Mouse (Mus musculus) macrophage (primary cell): Measurements from ENCODE around the gene Arhgap40. TPM values are rescaled to one million over a fixed set of nuclear protein-coding genes. Genes with fewer than 3 reads are reported as not detected.

ENCODE experiments used
- H3K27ac ChIP-seq: fragments of 350-480 bp; formaldehyde crosslinking; 2 replicates; pipeline ENCODE4 v1.9.0; 2021
- H3K36me3 ChIP-seq: fragments of 350-480 bp; formaldehyde crosslinking; 2 replicates; pipeline ENCODE4 v1.9.0; 2021; ENCODE audit errors: inconsistent target
- H3K4me3 ChIP-seq: fragments of 350-480 bp; formaldehyde crosslinking; 2 replicates; pipeline ENCODE4 v1.9.0; 2021; ENCODE audit errors: inconsistent target
- H3K79me2 ChIP-seq: fragments of 350-480 bp; formaldehyde crosslinking; 2 replicates; pipeline ENCODE4 v1.9.0; 2021; ENCODE audit errors: inconsistent target
- WGBS: methylation state at CpG from one replicate; pipeline ENCODE4 v1.1.7; 2026; ENCODE audit warnings: inconsistent platforms; ENCODE audit not compliant: missing documents; 5-methylcytosine and 5-hydroxymethylcytosine counted together
- polyA plus RNA-seq: library from polyadenylated mRNA; stranded (reverse); fragments of 250-400 nt; gene quantifications from 3 replicates; pipeline ENCODE4 v1.2.4, GENCODE M21; 2018; ENCODE audit warnings: inconsistent platforms

Arhgap40 gene
- polyA plus RNA-seq, 1 experiment from 2014 or later = not detected

- Histone ChIP-seq H3K27ac (no peak overlapping the region), H3K79me2 (no peaks in the 10 kb centered on the region), H3K36me3 (no peaks in the 10 kb centered on the region), H3K4me3 (no peak overlapping the region)
- WGBS = 89% methylated on average over 16 of the region's 16 CpGs
Observed at GRCm38 (mm10) chr2:158524129-158524860, 11.7 kb downstream of the Arhgap40 start.

- Histone ChIP-seq H3K79me2 (no peaks in the 10 kb centered on the region), H3K36me3 (no peaks in the 10 kb centered on the region)
Observed at GRCm38 (mm10) chr2:158534090-158534489, 21.5 kb downstream of the Arhgap40 start.

GRCm38 (mm10) chr2:158534559-158534958, 22.0 kb downstream of the Arhgap40 start:
- Histone ChIP-seq H3K36me3 (no peaks in the 10 kb centered on the region), H3K4me3 (no peak overlapping the region), H3K27ac (no peak overlapping the region), H3K79me2 (no peaks in the 10 kb centered on the region)
- 85% methylated on average over 8 of the region's 8 CpGs for WGBS

More at GRCm38 (mm10) chr2:158534090-158534489, 21.5 kb downstream of the Arhgap40 start:
- 7% methylated on average over 4 of the region's 4 CpGs for WGBS
- Histone ChIP-seq H3K4me3 (no peak overlapping the region), H3K27ac (no peak overlapping the region)

DNA sequence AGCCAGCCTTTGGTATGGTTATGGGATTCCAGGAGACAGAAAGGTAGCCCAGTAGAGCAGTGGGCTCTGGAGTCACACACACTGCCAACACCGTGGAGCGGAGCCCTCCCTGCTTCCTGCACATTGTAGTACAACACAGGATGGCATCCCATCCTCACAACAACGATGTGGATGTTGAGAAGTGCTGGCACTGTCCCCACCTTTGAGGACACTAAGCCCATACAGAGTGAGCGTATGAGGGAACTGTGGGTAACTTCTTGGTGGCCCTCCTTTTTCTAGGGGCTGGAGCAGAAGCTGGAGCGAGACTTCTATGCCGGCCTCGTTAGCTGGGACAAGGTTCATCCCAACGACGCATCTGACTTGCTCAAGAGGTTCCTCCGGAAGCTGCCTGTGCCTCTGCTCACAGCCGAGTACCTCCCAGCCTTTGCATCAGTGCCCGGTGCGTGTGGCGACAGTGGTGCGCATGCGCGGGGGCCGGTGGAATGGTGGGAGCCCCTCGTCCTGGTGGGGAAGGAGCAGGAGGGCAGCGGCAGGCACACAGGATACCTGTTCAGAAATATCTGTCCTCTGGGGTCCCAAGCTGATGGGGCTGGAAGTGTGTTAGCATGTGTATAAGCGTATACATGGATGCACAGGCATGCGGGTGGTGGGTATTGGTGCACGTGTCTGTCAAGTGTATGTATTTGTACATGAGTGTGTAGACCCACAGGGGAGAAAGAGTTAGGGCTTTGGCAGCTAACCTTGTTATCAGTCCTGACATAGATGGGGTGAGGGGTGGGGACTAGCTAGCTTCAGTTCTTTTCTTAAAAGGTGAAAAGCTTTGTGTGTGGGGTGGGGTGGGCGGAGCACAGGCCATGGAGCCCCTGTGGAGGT, 27.1 kb downstream of the Arhgap40 start:
- WGBS = 51% methylated on average over 24 of the region's 24 CpGs
- H3K27ac ChIP-seq = no peak overlapping the region
- no peaks in the 10 kb centered on the region for H3K79me2 ChIP-seq
- no peaks in the 10 kb centered on the region for H3K36me3 ChIP-seq
- H3K4me3 ChIP-seq = no peak overlapping the region

- H3K27ac ChIP-seq = no peak overlapping the region
Observed at GRCm38 (mm10) chr2:158541286-158541685, 28.7 kb downstream of the Arhgap40 start.

DNA sequence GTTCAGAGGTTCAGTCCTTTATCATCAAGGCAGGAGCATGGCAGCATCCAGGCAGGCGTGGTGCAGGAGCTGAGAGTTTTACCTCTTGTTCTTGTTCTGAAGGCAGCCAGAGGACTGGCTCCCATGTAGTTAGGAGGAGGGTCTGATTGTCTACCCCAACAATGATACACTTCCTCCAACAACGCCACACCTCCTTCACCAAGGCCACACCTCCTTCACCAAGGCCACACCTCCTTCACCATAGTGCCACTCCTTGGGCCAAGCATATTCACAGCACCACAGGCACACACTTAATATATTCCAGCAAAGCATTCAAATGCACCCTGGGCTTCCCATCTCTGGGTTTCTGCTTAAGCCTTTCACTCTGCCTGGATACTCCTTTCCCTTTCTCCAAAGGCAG, 32.7 kb downstream of the Arhgap40 start:
- Histone ChIP-seq H3K79me2 (no peaks in the 10 kb centered on the region), H3K4me3 (no peak overlapping the region), H3K36me3 (no peaks in the 10 kb centered on the region), H3K27ac (no peak overlapping the region)
- WGBS = 60% methylated on average over 2 of the region's 2 CpGs

More at GRCm38 (mm10) chr2:158541286-158541685, 28.7 kb downstream of the Arhgap40 start:
- no peaks in the 10 kb centered on the region for H3K79me2 ChIP-seq
- H3K4me3 ChIP-seq = no peak overlapping the region
- 60% methylated on average over 3 of the region's 4 CpGs for WGBS
- no peaks in the 10 kb centered on the region for H3K36me3 ChIP-seq

DNA sequence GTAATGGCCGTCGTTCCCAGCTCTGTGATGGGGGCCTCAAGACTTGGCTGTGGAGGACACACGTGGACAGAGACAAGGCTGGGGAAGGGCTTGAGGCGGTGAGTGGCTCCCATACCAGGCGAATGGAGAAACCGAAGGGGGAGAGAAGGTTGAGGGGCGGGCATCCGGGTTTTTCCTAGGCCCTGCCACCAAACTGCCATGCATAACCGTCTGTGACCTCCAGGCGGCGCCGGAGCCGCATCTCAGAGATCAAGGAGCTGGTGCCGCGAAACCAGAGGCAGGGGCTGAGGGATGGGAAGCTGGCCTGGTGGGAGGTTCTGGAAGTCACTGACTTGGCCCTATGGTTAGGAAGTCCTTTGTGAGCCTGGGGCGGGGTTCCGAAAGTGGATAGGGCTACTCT, 34.2 kb downstream of the Arhgap40 start:
- Histone ChIP-seq H3K79me2 (no peaks in the 10 kb centered on the region), H3K4me3 (no peak overlapping the region), H3K27ac (no peak overlapping the region), H3K36me3 (no peaks in the 10 kb centered on the region)
- WGBS = 8% methylated on average over 17 of the region's 17 CpGs

DNA sequence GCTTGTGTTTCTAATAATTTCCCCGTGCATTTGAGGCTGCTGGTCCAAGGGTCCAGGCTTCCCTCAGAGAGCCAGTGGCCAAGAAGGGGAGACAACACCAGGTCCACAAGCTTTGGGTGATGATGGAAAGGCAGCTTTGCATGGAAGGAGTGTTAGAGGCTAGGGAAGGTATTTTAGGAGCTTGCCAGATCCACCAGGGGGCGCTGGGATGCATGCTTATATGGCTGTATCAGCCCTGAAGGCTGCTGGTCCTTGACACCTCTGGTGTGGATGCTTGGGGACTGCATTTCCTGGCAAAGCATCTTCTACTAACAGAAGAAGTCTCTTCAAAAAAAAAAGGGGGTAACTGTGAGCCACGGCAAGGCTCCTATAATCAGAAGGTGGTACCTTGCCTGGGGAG, 37.5 kb downstream of the Arhgap40 start:
- Histone ChIP-seq H3K79me2 (no peaks in the 10 kb centered on the region), H3K4me3 (no peak overlapping the region), H3K36me3 (no peaks in the 10 kb centered on the region), H3K27ac (no peak overlapping the region)
- WGBS = 4% methylated on average over 3 of the region's 3 CpGs

GRCm38 (mm10) chr2:158554366-158554765, 41.8 kb downstream of the Arhgap40 start:
- no peaks in the 10 kb centered on the region for H3K79me2 ChIP-seq
- 47% methylated on average over 9 of the region's 10 CpGs for WGBS
- no peaks in the 10 kb centered on the region for H3K36me3 ChIP-seq
- no peak overlapping the region for H3K27ac ChIP-seq
- H3K4me3 ChIP-seq = no peak overlapping the region

- no peak overlapping the region for H3K4me3 ChIP-seq
- WGBS = 12% methylated on average over 7 of the region's 7 CpGs
- H3K79me2 ChIP-seq = no peaks in the 10 kb centered on the region
- H3K27ac ChIP-seq = no peak overlapping the region
- no peaks in the 10 kb centered on the region for H3K36me3 ChIP-seq
Observed at GRCm38 (mm10) chr2:158555252-158555651, 42.7 kb downstream of the Arhgap40 start.

GRCm38 (mm10) chr2:158555812-158556211, 43.2 kb downstream of the Arhgap40 start:
- no peaks in the 10 kb centered on the region for H3K36me3 ChIP-seq
- WGBS = 13% methylated on average over 8 of the region's 8 CpGs
- no peaks in the 10 kb centered on the region for H3K79me2 ChIP-seq
- no peak overlapping the region for H3K4me3 ChIP-seq
- H3K27ac ChIP-seq = no peak overlapping the region

- H3K27ac ChIP-seq = no peak overlapping the region
- no peaks in the 10 kb centered on the region for H3K79me2 ChIP-seq
- WGBS = 4% methylated on average over 20 of the region's 20 CpGs
- H3K4me3 ChIP-seq = no peak overlapping the region
- no peaks in the 10 kb centered on the region for H3K36me3 ChIP-seq
Observed at GRCm38 (mm10) chr2:158556225-158556624, 43.6 kb downstream of the Arhgap40 start.

DNA sequence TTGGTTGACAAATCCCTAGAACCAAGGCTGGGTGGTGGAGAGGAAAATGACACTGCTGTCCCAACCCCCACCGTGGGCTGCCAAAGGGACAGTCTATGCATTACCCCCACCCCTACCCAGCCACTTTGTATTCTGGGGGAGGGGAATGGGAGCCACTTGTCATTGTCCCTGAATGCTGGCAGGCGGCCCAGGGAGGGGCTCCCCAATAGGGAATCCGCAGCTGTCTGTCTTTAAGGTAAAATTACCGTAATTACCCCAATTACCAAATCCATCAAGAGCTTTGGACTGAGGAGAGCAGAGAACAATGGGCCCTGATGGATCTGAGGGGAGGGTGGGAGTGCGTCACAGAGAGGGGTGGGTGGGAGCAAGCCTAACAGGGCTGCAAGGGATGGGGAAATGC, 44.2 kb downstream of the Arhgap40 start:
- Histone ChIP-seq H3K36me3 (no peaks in the 10 kb centered on the region), H3K4me3 (no peak overlapping the region), H3K79me2 (no peaks in the 10 kb centered on the region), H3K27ac (no peak overlapping the region)
- WGBS = 31% methylated on average over 5 of the region's 5 CpGs

DNA sequence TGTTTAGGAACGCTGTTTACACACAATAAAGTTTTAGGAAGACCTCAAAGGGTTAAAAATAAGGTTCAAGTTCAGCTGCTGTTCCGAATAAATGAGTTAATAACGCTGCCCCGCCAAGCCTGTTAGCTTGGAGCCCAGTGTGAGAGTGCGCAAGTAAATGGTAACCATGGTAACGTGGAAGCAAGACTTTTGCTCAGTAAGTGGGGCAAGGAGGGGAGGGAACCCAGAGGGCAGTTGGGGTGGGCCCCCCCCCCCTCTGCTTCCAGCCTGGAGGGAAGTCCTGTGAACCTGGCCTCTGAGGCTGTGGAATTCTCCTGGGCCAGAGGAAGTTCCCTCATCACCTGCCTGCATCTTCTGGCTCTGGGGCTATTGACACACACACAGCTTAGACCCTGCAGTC, 47.3 kb downstream of the Arhgap40 start:
- Histone ChIP-seq H3K27ac (no peak overlapping the region), H3K36me3 (no peaks in the 10 kb centered on the region), H3K79me2 (no peaks in the 10 kb centered on the region), H3K4me3 (no peak overlapping the region)
- 78% methylated on average over 6 of the region's 6 CpGs for WGBS

DNA sequence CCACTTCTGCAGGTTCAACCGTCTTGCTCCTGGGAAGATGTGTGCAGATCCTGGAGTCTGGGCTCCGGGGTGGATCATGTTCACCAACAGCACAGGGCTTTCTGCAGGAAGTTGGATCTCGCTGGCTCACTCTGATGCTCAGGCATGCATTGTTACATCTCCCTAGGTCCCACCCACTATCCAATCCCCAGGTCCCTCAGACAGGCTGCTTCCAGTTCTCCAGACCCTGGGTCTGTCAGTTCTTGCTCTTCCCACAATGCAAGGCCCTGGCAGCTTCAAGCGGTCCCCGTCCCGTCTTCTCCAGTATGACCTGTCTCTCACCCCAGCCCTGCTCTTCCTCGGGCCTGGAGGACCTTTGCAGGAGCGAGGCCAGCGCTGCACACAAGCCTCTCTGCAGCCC, 48.2 kb downstream of the Arhgap40 start:
- Histone ChIP-seq H3K27ac (no peak overlapping the region), H3K79me2 (no peaks in the 10 kb centered on the region), H3K36me3 (no peaks in the 10 kb centered on the region), H3K4me3 (no peak overlapping the region)
- WGBS = 34% methylated on average over 9 of the region's 9 CpGs
